Mouse (Mus musculus): ENCODE measurements around the gene Pnliprp2.

Pnliprp2 gene

GRCm38 (mm10) chr19:58795114-58795669 is 35.7 kb downstream of the Pnliprp2 start:
- in situ Hi-C loops (cut with MseI, MboI) = no loop called here

GRCm38 (mm10) chr19:58805191-58805779 is 45.8 kb downstream of the Pnliprp2 start:
- in situ Hi-C loops (cut with MseI, MboI) = loop anchor here (5.0 to 25.0 kb wide), 2 partner anchors 102 to 407 kb away; partner anchors contain the start of gene Kcnk18 (in 1 of the 2)

DNA sequence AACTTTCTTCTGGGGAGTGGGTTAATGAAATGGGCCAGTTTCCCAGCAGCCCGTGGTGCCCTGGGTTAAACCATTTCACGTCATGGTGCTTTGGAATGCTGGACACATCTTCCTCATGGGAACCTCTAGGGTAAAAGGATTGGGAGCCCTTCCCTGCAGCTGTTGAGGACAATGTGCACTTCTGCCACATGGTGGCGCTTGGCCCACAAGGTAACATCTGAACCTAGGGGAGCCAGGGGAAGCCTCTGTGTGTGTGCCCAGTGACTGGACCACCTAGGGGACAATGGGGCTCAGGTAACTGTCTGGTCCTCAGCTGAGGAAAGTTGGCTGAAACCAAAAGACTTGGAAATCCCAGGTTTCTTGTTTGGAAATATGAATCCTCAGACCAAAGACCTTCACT is 46.8 kb downstream of the Pnliprp2 start:
- in situ Hi-C loops (cut with MseI, MboI) = loop anchor here (5.0 to 25.0 kb wide), 2 partner anchors 101 to 406 kb away; partner anchors contain the start of gene Kcnk18 (in 1 of the 2)

- in situ Hi-C loops (cut with MseI, MboI) = loop anchor here (5.0 to 25.0 kb wide), 2 partner anchors 98 to 403 kb away; partner anchors contain the start of gene Kcnk18 (in 1 of the 2)
These were observed 49.3 kb downstream of the Pnliprp2 start for GRCm38 (mm10) chr19:58808864-58809263.

- in situ Hi-C loops (cut with MseI, MboI) = loop anchor here in 1 of 2 experiments (25.0 kb wide), 1 partner anchor 402 kb away; the partner anchor contains the start of gene Kcnk18
These were observed 51.0 kb downstream of the Pnliprp2 start for GRCm38 (mm10) chr19:58810536-58810935.

GRCm38 (mm10) chr19:58815179-58815922 is 55.8 kb downstream of the Pnliprp2 start:
- in situ Hi-C loops (cut with MseI, MboI) = loop anchor here in 1 of 2 experiments (25.0 kb wide), 1 partner anchor 397 kb away; the partner anchor contains the start of gene Kcnk18

- in situ Hi-C loops (cut with MseI, MboI) = loop anchor here in 1 of 2 experiments (25.0 kb wide), 1 partner anchor 396 kb away; the partner anchor contains the start of gene Kcnk18
These were observed 57.0 kb downstream of the Pnliprp2 start for GRCm38 (mm10) chr19:58816453-58817041.

DNA sequence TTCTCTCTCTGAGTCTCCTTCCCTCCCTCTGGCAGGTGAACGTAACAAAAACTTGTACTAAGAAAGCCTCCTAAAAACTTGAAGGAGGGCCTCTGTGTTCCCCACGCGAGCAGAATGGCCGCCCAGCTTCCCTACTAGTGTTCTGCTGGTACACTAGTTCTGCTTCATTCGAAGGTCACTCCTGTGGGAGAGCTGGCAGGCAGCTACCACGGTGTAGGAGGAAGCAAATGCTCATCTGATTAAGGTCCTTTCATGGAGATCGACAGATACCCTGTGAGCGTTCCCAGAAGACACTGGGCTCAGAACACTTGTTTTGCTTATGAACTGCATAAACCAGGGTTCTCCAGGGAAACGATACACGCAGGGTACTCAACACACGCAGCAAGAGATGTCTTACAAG is 57.9 kb downstream of the Pnliprp2 start:
- in situ Hi-C loops (cut with MseI, MboI) = loop anchor here in 1 of 2 experiments (25.0 kb wide), 1 partner anchor 395 kb away; the partner anchor contains the start of gene Kcnk18

DNA sequence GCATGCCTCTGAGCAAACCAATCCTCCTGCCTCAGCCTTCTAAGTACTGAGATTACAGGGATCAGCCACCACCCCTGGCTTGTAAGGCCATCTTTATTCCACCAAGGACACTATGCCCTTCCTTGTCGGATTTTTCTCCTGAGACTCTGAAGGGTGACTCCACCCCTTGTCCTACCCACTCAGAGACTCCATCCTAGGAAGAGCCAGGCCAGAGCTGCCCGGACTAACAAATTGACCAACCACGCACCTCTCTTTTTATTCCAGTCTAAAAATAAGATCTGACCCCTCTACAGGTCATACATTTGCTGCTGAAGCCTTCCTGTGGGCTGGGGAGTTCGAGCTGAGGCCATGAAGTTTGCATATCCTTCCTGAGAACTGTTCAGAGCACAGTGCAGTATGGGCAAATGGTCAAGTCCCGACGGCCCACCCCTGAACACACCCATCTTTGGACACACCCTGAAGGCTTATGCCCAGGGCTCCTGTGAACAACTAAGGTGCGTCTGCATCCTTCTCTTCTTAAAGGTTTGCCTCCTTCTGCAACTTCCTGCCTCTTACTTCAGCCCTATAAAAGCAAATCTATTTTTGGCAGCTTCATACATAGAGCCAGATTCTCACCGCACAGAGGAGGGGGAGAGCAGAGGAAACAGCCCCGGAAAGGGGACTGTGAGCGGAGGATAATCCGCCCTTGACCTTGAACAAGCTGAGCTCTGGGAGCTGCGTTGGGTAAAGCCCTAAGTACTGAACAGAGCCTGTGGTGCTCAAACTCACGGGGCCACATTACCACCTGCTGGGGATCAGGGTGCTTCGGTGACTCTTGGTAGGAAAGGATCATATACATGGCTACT is 59.3 kb downstream of the Pnliprp2 start:
- in situ Hi-C loops (cut with MseI, MboI) = loop anchor here in 1 of 2 experiments (25.0 kb wide), 1 partner anchor 394 kb away; the partner anchor contains the start of gene Kcnk18

GRCm38 (mm10) chr19:58822454-58823200 is 63.1 kb downstream of the Pnliprp2 start:
- in situ Hi-C loops (cut with MseI, MboI) = loop anchor here in 1 of 2 experiments (25.0 kb wide), 1 partner anchor 390 kb away; the partner anchor contains the start of gene Kcnk18

DNA sequence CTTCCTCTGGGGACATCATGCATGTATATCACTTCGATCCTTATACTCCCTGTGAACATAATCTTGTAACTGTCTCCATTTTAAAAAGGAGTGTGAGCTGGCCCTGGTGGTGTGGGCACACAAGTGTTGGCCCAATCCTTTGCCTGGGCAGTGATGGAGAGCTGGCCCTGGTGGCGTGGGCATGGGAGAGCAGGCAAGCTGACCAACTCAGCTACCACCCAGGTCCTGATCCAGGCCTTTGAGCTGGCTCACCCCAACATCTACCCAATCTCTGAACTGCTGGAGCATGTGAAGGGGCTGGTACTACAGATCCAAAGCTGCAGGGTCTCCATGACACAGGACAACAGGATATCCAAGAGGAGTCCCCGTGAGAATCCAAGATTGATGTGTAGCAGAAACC is 63.8 kb downstream of the Pnliprp2 start:
- in situ Hi-C loops (cut with MseI, MboI) = loop anchor here in 1 of 2 experiments (25.0 kb wide), 1 partner anchor 389 kb away; the partner anchor contains the start of gene Kcnk18

DNA sequence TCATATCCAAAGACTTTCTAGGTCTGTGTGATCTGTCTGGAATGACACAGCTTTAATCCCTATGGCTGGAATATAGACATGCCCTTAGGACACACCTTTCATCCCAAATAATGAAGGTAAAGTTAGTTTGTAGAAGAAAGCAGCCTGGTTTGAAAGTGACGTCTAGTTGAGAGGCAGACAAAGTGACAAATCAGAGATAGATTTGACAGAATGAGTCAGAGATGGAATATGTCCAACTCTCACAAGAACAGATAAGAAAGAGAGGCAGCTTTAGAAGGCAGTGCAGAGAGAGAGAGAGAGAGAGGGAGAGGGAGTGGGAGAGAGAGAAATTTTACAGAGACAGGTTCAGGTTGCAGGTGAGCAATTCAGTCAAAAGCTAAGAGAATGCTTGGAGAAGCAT is 64.8 kb downstream of the Pnliprp2 start:
- in situ Hi-C loops (cut with MseI, MboI) = loop anchor here in 1 of 2 experiments (25.0 kb wide), 1 partner anchor 388 kb away; the partner anchor contains the start of gene Kcnk18
